Mouse (Mus musculus) cerebellum, adult 2 months (tissue): ENCODE data around the gene Dnajb4.
"Not testable (repeated sequence)": the region's sequence is repeated elsewhere in the genome, so short reads cannot be mapped to it uniquely, and the experiment has no call there.

Experiments used
- CTCF ChIP-seq: fragments of 200-500 bp; IDR thresholded peaks from 2 replicates; pipeline ENCODE4 v1.5.1; 2011; ENCODE audit warnings: low read depth, mild to moderate bottlenecking, control low read depth, low read length, moderate library complexity, borderline replicate concordance; ENCODE audit not compliant: insufficient read depth
- POLR2A ChIP-seq: fragments of 200-500 bp; IDR thresholded peaks from 2 replicates; pipeline ENCODE4 v1.6.1; 2011; ENCODE audit warnings: low read length, control low read depth, borderline replicate concordance; ENCODE audit not compliant: insufficient read depth

DNA sequence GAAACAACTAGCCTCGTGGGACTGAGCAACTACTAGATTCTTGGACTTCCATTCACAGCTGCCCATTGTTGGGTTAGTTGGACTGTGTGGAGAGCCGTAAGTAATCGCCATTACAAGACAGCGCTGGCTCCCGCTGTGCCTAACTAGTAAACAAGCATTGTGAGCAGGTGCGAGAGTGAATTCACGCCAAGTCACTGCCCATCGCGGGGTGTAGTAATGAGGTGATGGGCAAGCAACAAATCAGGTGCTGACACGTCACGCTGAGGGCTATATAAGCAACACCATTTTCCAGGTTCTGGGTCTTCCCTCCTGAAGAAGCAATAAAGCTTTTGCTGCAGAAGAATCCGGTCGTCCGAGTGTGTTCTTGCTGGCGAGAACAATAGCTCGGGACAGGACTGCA, 74.0 kb downstream of the Dnajb4 start:
- TF ChIP-seq CTCF, POLR2A: not testable (repeated sequence)
